Mouse (Mus musculus): ENCODE results near the gene Acp4. TPM values are rescaled to one million over a fixed set of nuclear protein-coding genes. Genes with fewer than 3 reads are reported as not detected.
A peak's percentile ranks its signal among the peaks of the same experiment; 100 is the strongest.

Acp4 gene
- not detected in 2 replicates for total RNA-seq (2014; rRNA removed)
- not detected in 2 replicates for polyA plus RNA-seq (2012; rRNA removed)

GRCm38 (mm10) chr7:44257278-44257677, at the start of gene Acp4:
Gene Acp4, minus strand, starts transcription at chr7:44257378.
- Histone ChIP-seq H3K9ac (ENCODE audit: low read depth, low read length) (no peak within 1 kb of the TSS), H3K4me1 (ENCODE audit: control insufficient read depth, insufficient read depth, low read length) (no peaks in the 10 kb centered on the region), H3K4me3 (ENCODE audit: insufficient read depth, low read depth, low read length) (no peak within 1 kb of the TSS), H3K36me3 (ENCODE audit: control insufficient read depth, insufficient read depth, low read length) (0 out of 2 replicates have a peak, but pooled peaks cover 1% of the 10 kb centered on the region), H3K27me3 (ENCODE audit: control insufficient read depth, insufficient read depth, low read length) (no peaks in the 10 kb centered on the region), H3K79me2 (ENCODE audit: control insufficient read depth, insufficient read depth, low read length) (no peaks in the 10 kb centered on the region), H3K27ac (replicated peaks; ENCODE audit: insufficient read depth, low read depth, low read length) (no peak within 1 kb of the TSS)
- DNase-seq (ENCODE audit: extremely low read depth, low read depth, low spot score) = no peak
- WGBS = 86% methylated on average over 4 of the region's 4 CpGs
- TF ChIP-seq POLR2A (IDR thresholded peaks at IDR 0.05; ENCODE audit: extremely low read depth, insufficient read depth, low read length) = no peak
- TF ChIP-seq CTCF (IDR thresholded peaks at IDR 0.05; ENCODE audit: low read depth, low read length) = no peak

- H3K9ac ChIP-seq (ENCODE audit: low read depth, low read length) = peak within 1 kb of the TSS; percentile 7; the same call in 1 of the 2 replicates
- H3K36me3 ChIP-seq (ENCODE audit: control insufficient read depth, insufficient read depth, low read length) = no peaks in the 10 kb centered on the region
- no peak for DNase-seq (ENCODE audit: extremely low read depth, low read depth, low spot score)
- H3K4me1 ChIP-seq (ENCODE audit: control insufficient read depth, insufficient read depth, low read length) = peaks cover 6% of the 10 kb centered on the region; the same call in 1 of the 2 replicates
- peaks cover 18% of the 10 kb centered on the region for H3K27me3 ChIP-seq (ENCODE audit: control insufficient read depth, insufficient read depth, low read length)
- H3K27ac ChIP-seq (replicated peaks; ENCODE audit: insufficient read depth, low read depth, low read length) = no peak within 1 kb of the TSS
- H3K4me3 ChIP-seq (ENCODE audit: insufficient read depth, low read depth, low read length) = peak within 1 kb of the TSS; percentile 7; the same call in 1 of the 2 replicates
- no peak for TF ChIP-seq CTCF (IDR thresholded peaks at IDR 0.05; ENCODE audit: low read depth, low read length)
- no peak for TF ChIP-seq POLR2A (IDR thresholded peaks at IDR 0.05; ENCODE audit: extremely low read depth, insufficient read depth, low read length)
- 82% methylated on average over 6 of the region's 6 CpGs for WGBS
- H3K79me2 ChIP-seq (ENCODE audit: control insufficient read depth, insufficient read depth, low read length) = no peaks in the 10 kb centered on the region
Measured at GRCm38 (mm10) chr7:44306516-44307240, 49.5 kb upstream of the Acp4 start, which contains the start of gene Clec11a. Gene Clec11a, minus strand, starts transcription at chr7:44306902.

- H3K27ac ChIP-seq (replicated peaks; ENCODE audit: insufficient read depth, low read depth, low read length) = no peak overlapping the region
- H3K4me3 ChIP-seq (ENCODE audit: insufficient read depth, low read depth, low read length) = peak overlapping the region; percentile 7; the same call in 1 of the 2 replicates
- H3K9ac ChIP-seq (ENCODE audit: low read depth, low read length) = peak overlapping the region; percentile 7; the same call in 1 of the 2 replicates
Measured at GRCm38 (mm10) chr7:44305686-44306085, 48.5 kb upstream of the Acp4 start.

GRCm38 (mm10) chr7:44304775-44305641, 47.8 kb upstream of the Acp4 start:
- peak; percentile 99 for DNase-seq (ENCODE audit: extremely low read depth, low read depth, low spot score)
- no peak for TF ChIP-seq CTCF (IDR thresholded peaks at IDR 0.05; ENCODE audit: low read depth, low read length)
- TF ChIP-seq POLR2A (IDR thresholded peaks at IDR 0.05; ENCODE audit: extremely low read depth, insufficient read depth, low read length) = peak; percentile 93
- H3K27ac ChIP-seq (replicated peaks; ENCODE audit: insufficient read depth, low read depth, low read length) = peak overlapping the region; percentile 70
- H3K36me3 ChIP-seq (ENCODE audit: control insufficient read depth, insufficient read depth, low read length) = no peaks in the 10 kb centered on the region
- H3K4me3 ChIP-seq (ENCODE audit: insufficient read depth, low read depth, low read length) = peak overlapping the region; percentile 86
- H3K9ac ChIP-seq (ENCODE audit: low read depth, low read length) = peak overlapping the region; percentile 93
- H3K4me1 ChIP-seq (ENCODE audit: control insufficient read depth, insufficient read depth, low read length) = peaks cover 4% of the 10 kb centered on the region; the same call in 1 of the 2 replicates
- 0 out of 2 replicates have a peak, but pooled peaks cover 3% of the 10 kb centered on the region for H3K27me3 ChIP-seq (ENCODE audit: control insufficient read depth, insufficient read depth, low read length)
- WGBS = 2% methylated on average over 49 of the region's 49 CpGs
- H3K79me2 ChIP-seq (ENCODE audit: control insufficient read depth, insufficient read depth, low read length) = no peaks in the 10 kb centered on the region

More at GRCm38 (mm10) chr7:44305686-44306085, 48.5 kb upstream of the Acp4 start:
- H3K79me2 ChIP-seq (ENCODE audit: control insufficient read depth, insufficient read depth, low read length) = no peaks in the 10 kb centered on the region
- peaks cover 4% of the 10 kb centered on the region; the same call in 1 of the 2 replicates for H3K4me1 ChIP-seq (ENCODE audit: control insufficient read depth, insufficient read depth, low read length)
- TF ChIP-seq POLR2A (IDR thresholded peaks at IDR 0.05; ENCODE audit: extremely low read depth, insufficient read depth, low read length) (no peak), CTCF (IDR thresholded peaks at IDR 0.05; ENCODE audit: low read depth, low read length) (no peak)
- WGBS = 20% methylated on average over 16 of the region's 16 CpGs
- peaks cover 10% of the 10 kb centered on the region for H3K27me3 ChIP-seq (ENCODE audit: control insufficient read depth, insufficient read depth, low read length)
- DNase-seq (ENCODE audit: extremely low read depth, low read depth, low spot score) = no peak
- H3K36me3 ChIP-seq (ENCODE audit: control insufficient read depth, insufficient read depth, low read length) = no peaks in the 10 kb centered on the region

GRCm38 (mm10) chr7:44304463-44304774, 47.2 kb upstream of the Acp4 start:
- peak overlapping the region; percentile 70 for H3K27ac ChIP-seq (replicated peaks; ENCODE audit: insufficient read depth, low read depth, low read length)
- under 1% methylated on average over 25 of the region's 25 CpGs for WGBS
- no peak for TF ChIP-seq POLR2A (IDR thresholded peaks at IDR 0.05; ENCODE audit: extremely low read depth, insufficient read depth, low read length)
- no peaks in the 10 kb centered on the region for H3K79me2 ChIP-seq (ENCODE audit: control insufficient read depth, insufficient read depth, low read length)
- no peak for DNase-seq (ENCODE audit: extremely low read depth, low read depth, low spot score)
- peak overlapping the region; percentile 93 for H3K9ac ChIP-seq (ENCODE audit: low read depth, low read length)
- H3K36me3 ChIP-seq (ENCODE audit: control insufficient read depth, insufficient read depth, low read length) = no peaks in the 10 kb centered on the region
- H3K4me3 ChIP-seq (ENCODE audit: insufficient read depth, low read depth, low read length) = peak overlapping the region; percentile 86
- 0 out of 2 replicates have a peak, but pooled peaks cover 2% of the 10 kb centered on the region for H3K27me3 ChIP-seq (ENCODE audit: control insufficient read depth, insufficient read depth, low read length)
- peaks cover 4% of the 10 kb centered on the region; the same call in 1 of the 2 replicates for H3K4me1 ChIP-seq (ENCODE audit: control insufficient read depth, insufficient read depth, low read length)

Measured in liver, adult 2 months (tissue).